Mouse (Mus musculus) G1E (cell line): ENCODE measurements around the gene Hist2h3b. TPM values are rescaled to one million over a fixed set of nuclear protein-coding genes. Genes with fewer than 3 reads are reported as not detected.

Experiments
- ATAC-seq: 2 replicates; pipeline ENCODE4 v1.8.0; 2016; ENCODE audit warnings: mild to moderate bottlenecking; ENCODE audit not compliant: insufficient number of reproducible peaks, poor library complexity, low FRiP score, severe bottlenecking; ENCODE audit errors: extremely low read depth
- DNase-seq: peaks from one replicate; pipeline ENCODE4 v3.0.0; 2012; ENCODE audit warnings: low spot score
- H3K27me3 ChIP-seq: 2 replicates; pipeline ENCODE4 v1.6.1; 2012; ENCODE audit warnings: mild to moderate bottlenecking, low read length, inconsistent platforms; ENCODE audit not compliant: insufficient read depth
- H3K36me3 ChIP-seq: replicated peaks from 2 replicates; pipeline ENCODE3; 2012; ENCODE audit warnings: mild to moderate bottlenecking, inconsistent platforms
- H3K4me1 ChIP-seq: 2 replicates; pipeline ENCODE4 v1.6.1; 2012; ENCODE audit warnings: low read depth, low read length, inconsistent platforms, mixed read lengths; ENCODE audit not compliant: insufficient read depth
- H3K4me3 ChIP-seq: 2 replicates; pipeline ENCODE4 v1.5.1; 2012; ENCODE audit warnings: low read depth, mild to moderate bottlenecking, inconsistent platforms, low read length, moderate library complexity, mixed read lengths
- H3K9me3 ChIP-seq: replicated peaks from 2 replicates; pipeline ENCODE4 v1.6.1; 2012; ENCODE audit warnings: inconsistent platforms
- CTCF ChIP-seq: IDR thresholded peaks from 2 replicates; pipeline ENCODE4 v1.5.1; 2012; ENCODE audit warnings: low read depth, low read length, inconsistent platforms, mixed read lengths
- GATA1 ChIP-seq: IDR thresholded peaks from 2 replicates; pipeline ENCODE4 v1.6.1; 2012; ENCODE audit warnings: borderline replicate concordance, low read length, inconsistent platforms, mixed read lengths
- GATA2 ChIP-seq: IDR thresholded peaks from 2 replicates; pipeline ENCODE4 v1.6.1; 2012; ENCODE audit warnings: low read depth, low read length, inconsistent platforms, borderline replicate concordance
- POLR2AphosphoS5 ChIP-seq: IDR thresholded peaks from 2 replicates; pipeline ENCODE4 v1.6.1; 2012; ENCODE audit warnings: low read depth, low read length, inconsistent platforms; ENCODE audit not compliant: insufficient replicate concordance
- TAL1 ChIP-seq: conservative IDR thresholded peaks from 2 replicates; pipeline ENCODE4 v1.6.1; 2012; ENCODE audit warnings: low read depth, low read length, inconsistent platforms, mixed read lengths
- polyA plus RNA-seq: library from polyadenylated mRNA; stranded (reverse); fragments of >175 nt; gene quantifications from 2 replicates; pipeline ENCODE4 v1.2.3, GENCODE M21; 2012
- total RNA-seq, 2 experiments: library from RNA; stranded (forward) in 1 of 2; stranded (reverse) in 1 of 2; fragments of 200-1000 nt in 1 of 2; fragments of >200 nt in 1 of 2; fragmentation: Nextera tagmentation in 1 of 2; gene quantifications; 2 replicates each; pipeline ENCODE4 v1.2.3; 2014 to 2017

Hist2h3b gene
- total and polyA plus RNA-seq, 3 experiments = 16.2 to 2,573 (median 465) TPM

DNA sequence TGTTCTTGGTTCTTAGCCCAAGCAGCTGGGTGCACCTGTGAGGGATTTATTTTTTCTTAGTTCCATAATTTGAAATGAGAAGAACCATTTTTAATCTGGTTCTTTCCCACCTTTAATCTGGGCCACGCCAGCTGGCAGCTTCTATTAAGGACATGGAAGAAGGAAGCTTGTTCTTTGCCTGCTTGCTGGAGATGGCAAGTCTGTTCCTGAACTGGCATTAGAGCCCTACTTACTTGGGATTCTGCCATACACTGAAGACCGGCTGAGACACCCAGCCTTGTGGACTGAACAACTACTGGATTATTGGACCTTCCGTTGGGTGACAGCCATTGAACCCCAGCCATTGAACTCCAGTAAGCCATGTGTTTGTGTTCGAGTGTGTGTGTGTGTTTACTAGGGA lies 45.7 kb upstream of the Hist2h3b start:
- Histone ChIP-seq H3K9me3 (peaks cover 16% of the 10 kb centered on the region), H3K36me3 (peaks cover 3% of the 10 kb centered on the region), H3K4me1 (peaks cover 30% of the 10 kb centered on the region), H3K27me3 (no peaks in the 10 kb centered on the region), H3K4me3 (no peak overlapping the region)
- no peak for TF ChIP-seq POLR2AphosphoS5
- no peak for TF ChIP-seq GATA1
- no peak for TF ChIP-seq TAL1
- TF ChIP-seq CTCF = no peak
- TF ChIP-seq GATA2 = no peak
- ATAC-seq (no peak), DNase-seq (no peak)

DNA sequence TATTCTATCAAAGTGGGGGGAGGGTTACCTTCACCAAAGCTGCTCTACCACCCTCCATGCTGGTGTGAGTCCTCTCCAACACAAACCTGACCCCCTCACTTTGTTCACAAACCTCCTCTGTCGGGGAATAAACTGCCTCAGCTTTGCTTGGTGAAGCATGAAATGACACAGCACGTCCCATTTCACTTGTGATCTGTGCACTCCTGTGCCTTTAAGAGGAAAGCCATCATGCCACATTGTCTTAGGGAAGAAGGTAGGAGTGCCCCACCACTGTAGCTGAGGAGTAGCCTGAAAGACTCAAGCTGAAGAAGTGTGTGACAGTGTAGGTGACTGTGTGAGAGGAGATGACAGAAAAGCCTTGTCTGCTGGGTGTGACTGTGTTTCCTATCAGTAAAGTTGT lies 43.0 kb upstream of the Hist2h3b start:
- no peak for ATAC-seq
- H3K4me1 ChIP-seq = peaks cover 31% of the 10 kb centered on the region
- H3K4me3 ChIP-seq = no peak overlapping the region; the same call in 1 of the 2 replicates
- no peaks in the 10 kb centered on the region for H3K27me3 ChIP-seq
- no peak for DNase-seq
- no peak for TF ChIP-seq POLR2AphosphoS5
- TF ChIP-seq GATA1 = no peak
- TF ChIP-seq GATA2 = no peak
- no peak for TF ChIP-seq CTCF
- TF ChIP-seq TAL1 = no peak
- peaks cover 3% of the 10 kb centered on the region for H3K36me3 ChIP-seq
- peaks cover 16% of the 10 kb centered on the region for H3K9me3 ChIP-seq

DNA sequence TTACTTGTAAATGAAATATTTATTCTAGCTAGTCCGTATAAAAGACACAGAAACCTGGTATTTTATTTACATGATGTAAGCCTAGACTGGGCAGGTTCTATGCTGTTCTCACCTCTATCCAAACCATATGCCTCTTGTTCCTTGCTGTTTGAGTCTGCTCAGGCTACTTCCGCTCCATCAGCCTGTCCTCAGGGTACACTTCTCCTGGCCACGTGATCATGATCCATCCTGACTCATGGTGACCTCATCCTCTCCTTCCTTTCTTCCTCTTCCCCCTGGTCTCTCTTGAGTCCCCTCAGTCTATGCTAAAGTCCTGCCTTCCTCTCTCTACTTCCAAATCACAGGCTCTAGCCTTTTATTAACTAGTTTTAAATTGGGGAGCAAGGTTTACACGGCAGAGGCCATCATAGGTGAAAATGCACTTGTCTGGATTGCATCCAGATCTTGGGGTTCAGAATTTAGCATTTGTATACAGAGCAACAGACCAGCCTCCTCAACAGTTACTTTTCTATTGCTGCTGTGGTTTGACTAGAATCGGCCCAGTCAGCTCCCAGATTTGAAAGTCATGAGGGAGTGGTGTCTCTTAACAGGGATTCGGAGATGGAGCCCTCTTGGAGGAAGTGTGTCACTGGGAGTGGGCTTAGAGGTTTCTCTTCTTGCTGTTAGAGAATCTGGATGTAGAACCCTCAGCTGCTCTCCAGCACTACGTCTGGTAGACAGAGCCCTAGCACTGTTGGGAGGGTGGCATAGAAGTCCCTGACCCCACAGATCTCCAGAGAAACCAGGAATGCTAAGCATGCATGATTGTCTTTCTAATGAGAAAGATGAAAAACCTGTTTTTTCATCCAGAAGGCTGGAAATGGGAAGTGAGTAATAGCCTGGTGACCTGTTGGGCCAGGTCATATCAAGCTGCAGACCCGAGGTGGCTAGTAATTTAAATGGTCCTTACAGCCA lies 41.5 kb upstream of the Hist2h3b start:
- no peak overlapping the region for H3K4me3 ChIP-seq
- H3K36me3 ChIP-seq = no peaks in the 10 kb centered on the region
- ATAC-seq (no peak), DNase-seq (no peak)
- H3K9me3 ChIP-seq = peaks cover 6% of the 10 kb centered on the region
- TF ChIP-seq POLR2AphosphoS5 = no peak
- TF ChIP-seq GATA2 = no peak
- TF ChIP-seq GATA1 = no peak
- TF ChIP-seq CTCF = no peak
- TF ChIP-seq TAL1 = no peak
- H3K27me3 ChIP-seq = no peaks in the 10 kb centered on the region
- peaks cover 32% of the 10 kb centered on the region for H3K4me1 ChIP-seq

DNA sequence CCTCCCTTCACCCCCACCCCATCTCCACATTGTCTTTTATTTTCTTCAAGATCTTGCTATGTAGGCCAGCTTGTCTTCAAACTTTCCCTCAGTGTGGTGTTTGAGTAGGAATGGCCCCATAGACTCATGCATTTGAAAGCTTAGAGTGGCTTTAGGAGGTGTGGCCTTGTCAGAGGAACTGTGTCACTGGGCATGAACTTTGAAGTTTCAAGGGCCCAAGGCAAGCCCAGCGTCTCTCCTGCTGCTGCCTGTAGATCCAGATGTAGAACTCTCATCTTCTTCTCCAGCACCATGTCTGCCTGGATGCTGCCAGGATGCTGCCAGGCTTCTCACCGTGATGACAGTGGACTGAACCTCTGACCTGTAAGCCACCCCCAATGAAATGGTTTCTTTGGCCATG lies 39.6 kb upstream of the Hist2h3b start:
- H3K27me3 ChIP-seq = no peaks in the 10 kb centered on the region
- TF ChIP-seq GATA2 (no peak), GATA1 (no peak), CTCF (no peak), TAL1 (no peak), POLR2AphosphoS5 (no peak)
- DNase-seq = no peak
- peaks cover 32% of the 10 kb centered on the region for H3K4me1 ChIP-seq
- no peaks in the 10 kb centered on the region for H3K36me3 ChIP-seq
- ATAC-seq = no peak
- no peak overlapping the region for H3K4me3 ChIP-seq
- H3K9me3 ChIP-seq = no peaks in the 10 kb centered on the region

DNA sequence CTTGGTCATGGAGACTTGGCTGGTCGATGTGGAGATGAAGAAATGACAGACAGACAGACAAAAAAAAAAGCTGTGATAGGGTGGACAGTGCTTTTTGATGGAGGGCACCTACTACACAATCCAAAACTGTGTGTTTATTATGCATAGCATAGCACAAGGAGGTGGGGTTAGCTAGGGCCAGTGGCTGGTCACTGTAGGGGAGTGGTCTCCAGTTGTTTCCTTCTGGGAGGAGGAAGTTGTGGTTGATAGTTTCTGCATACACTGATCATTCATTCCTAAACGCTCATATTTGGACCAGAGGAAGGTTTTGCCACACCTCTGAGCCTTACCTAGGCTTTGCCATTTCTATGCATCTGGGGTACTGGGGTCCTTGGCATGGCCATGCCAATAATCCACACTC lies 38.0 kb upstream of the Hist2h3b start:
- Histone ChIP-seq H3K36me3 (no peaks in the 10 kb centered on the region), H3K4me1 (peaks cover 27% of the 10 kb centered on the region), H3K27me3 (no peaks in the 10 kb centered on the region), H3K4me3 (no peak overlapping the region), H3K9me3 (no peaks in the 10 kb centered on the region)
- DNase-seq (no peak), ATAC-seq (no peak)
- no peak for TF ChIP-seq GATA1
- no peak for TF ChIP-seq GATA2
- TF ChIP-seq POLR2AphosphoS5 = no peak
- no peak for TF ChIP-seq CTCF
- no peak for TF ChIP-seq TAL1

DNA sequence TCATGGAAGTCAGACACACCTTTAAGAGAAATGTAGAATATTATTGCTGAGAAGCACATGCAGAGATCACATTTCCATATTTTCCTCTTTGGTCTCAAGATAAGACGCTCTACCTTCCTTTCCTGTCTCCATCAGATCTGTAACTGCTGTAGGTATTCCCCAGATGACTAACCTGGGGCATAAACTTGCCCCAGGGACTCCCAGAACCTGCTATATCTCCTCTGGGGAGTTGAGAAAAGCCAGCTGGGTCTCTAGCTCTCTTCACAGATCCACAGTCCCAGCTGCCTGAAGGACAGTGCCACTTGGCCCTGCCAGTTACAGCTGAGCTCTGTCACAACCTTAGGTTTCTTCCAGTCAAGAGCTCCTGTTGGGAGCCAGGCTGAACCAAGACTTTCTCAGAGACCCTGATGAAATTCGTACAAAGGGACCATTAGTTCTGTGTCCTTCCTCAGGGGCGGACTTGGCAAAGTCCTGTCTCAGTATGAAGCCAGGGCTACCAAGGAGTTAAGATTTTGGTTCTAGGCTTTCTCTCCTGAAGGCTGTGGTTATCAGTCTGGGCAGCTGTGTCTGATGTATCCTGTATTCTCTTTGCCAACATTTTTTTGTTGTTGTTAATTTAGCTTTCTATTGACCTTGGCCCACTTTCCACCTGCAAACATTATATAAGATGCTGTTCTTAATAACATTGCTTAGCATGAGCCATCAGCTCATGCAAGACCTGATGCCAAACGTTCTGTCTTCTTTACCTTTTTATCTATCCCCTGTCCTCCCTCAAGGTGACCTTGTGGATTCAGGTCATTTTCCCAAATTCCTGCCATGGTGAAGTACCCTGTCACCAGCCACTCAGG lies 37.3 kb upstream of the Hist2h3b start:
- TF ChIP-seq GATA2 (no peak), POLR2AphosphoS5 (no peak), TAL1 (no peak), GATA1 (no peak), CTCF (no peak)

More for the DNA sequence above, 37.3 kb upstream of the Hist2h3b start:
- Histone ChIP-seq H3K36me3 (no peaks in the 10 kb centered on the region), H3K4me1 (peaks cover 24% of the 10 kb centered on the region), H3K4me3 (no peak overlapping the region), H3K9me3 (no peaks in the 10 kb centered on the region), H3K27me3 (no peaks in the 10 kb centered on the region)
- no peak for DNase-seq
- ATAC-seq = no peak
